11 mouse cellular contexts compared by ENCODE assay signal in genomic region chr5:44713181-44713789, GRCm38 (mm10).
DNase-seq lines count a peak whose midpoint lies in the region; ATAC-seq and TF ChIP-seq lines count a peak whose summit lies in the region.
"Had no signal": no experiment of that assay in that cellular context is flagged by ENCODE, and none has a peak within 500 bp of the region (broad histone marks: within the 10 kb centered on the region; RNA-seq: fewer than 3 reads in every experiment).

No protein-coding gene starts in this region.

- H3K36me3 ChIP-seq in embryonic facial prominence, embryonic 11.5 days (replicated peaks; ENCODE audit: control insufficient read depth, insufficient read depth, low read depth, low read length) = no peaks in the 10 kb centered on the region
- H3K36me3 ChIP-seq in forebrain, embryonic 11.5 days (ENCODE audit: control insufficient read depth, insufficient read depth, low read length) = no peaks in the 10 kb centered on the region
- no peaks in the 10 kb centered on the region for H3K36me3 ChIP-seq in hindbrain, postnatal 0 days (ENCODE audit: insufficient read depth, low read length)
- no peaks in the 10 kb centered on the region for H3K36me3 ChIP-seq in neural tube, embryonic 12.5 days
- H3K36me3 ChIP-seq in kidney, embryonic 15.5 days = no peaks in the 10 kb centered on the region
- H3K36me3 ChIP-seq: heart, embryonic 15.5 days had no signal

- no peaks in the 10 kb centered on the region for H3K4me1 ChIP-seq in embryonic facial prominence, embryonic 11.5 days (ENCODE audit: control insufficient read depth, insufficient read depth, low read length)
- peaks cover 7% of the 10 kb centered on the region; the same call in 1 of the 2 replicates for H3K4me1 ChIP-seq in forebrain, embryonic 11.5 days (replicated peaks; ENCODE audit: control insufficient read depth, insufficient read depth, low read length)
- peaks cover 5% of the 10 kb centered on the region; the same call in 1 of the 2 replicates for H3K4me1 ChIP-seq in hindbrain, postnatal 0 days (ENCODE audit: insufficient read depth, low read length)
- H3K4me1 ChIP-seq in neural tube, embryonic 12.5 days = no peaks in the 10 kb centered on the region; the same call in 1 of the 2 replicates
- H3K4me1 ChIP-seq in kidney, embryonic 15.5 days = 0 out of 2 replicates have a peak, but pooled peaks cover 6% of the 10 kb centered on the region
- H3K4me1 ChIP-seq: heart, embryonic 15.5 days had no signal

- TF ChIP-seq CTCF in hindbrain, postnatal 0 days (IDR thresholded peaks at IDR 0.05; ENCODE audit: low read depth) = no peak

- H3K9ac ChIP-seq in embryonic facial prominence, embryonic 11.5 days (replicated peaks; ENCODE audit: low read length) = no peak overlapping the region
- H3K9ac ChIP-seq in forebrain, embryonic 11.5 days (ENCODE audit: low read length) = no peak overlapping the region
- H3K9ac ChIP-seq in hindbrain, postnatal 0 days (replicated peaks; ENCODE audit: low read length) = no peak overlapping the region
- no peak overlapping the region for H3K9ac ChIP-seq in neural tube, embryonic 12.5 days
- H3K9ac ChIP-seq in kidney, embryonic 15.5 days = no peak overlapping the region
- H3K9ac ChIP-seq: heart, embryonic 15.5 days had no signal

- ATAC-seq in embryonic facial prominence, embryonic 11.5 days (replicated peaks; ENCODE audit: insufficient number of reproducible peaks, low FRiP score, low TSS enrichment, low read depth) = peak; percentile 56
- peak; percentile 76 for ATAC-seq in forebrain, embryonic 11.5 days (replicated peaks; ENCODE audit: low FRiP score)
- ATAC-seq in hindbrain, postnatal 0 days = peak; percentile 59; the same call in 1 of the 2 replicates
- ATAC-seq in neural tube, embryonic 12.5 days (ENCODE audit: low FRiP score, low read depth) = peak; percentile 70
- ATAC-seq in kidney, embryonic 15.5 days (replicated peaks; ENCODE audit: low FRiP score) = no peak

- peak overlapping the region; percentile 22; the same call in 1 of the 2 replicates for H3K27ac ChIP-seq in embryonic facial prominence, embryonic 11.5 days (replicated peaks; ENCODE audit: low read depth, low read length)
- H3K27ac ChIP-seq in forebrain, embryonic 11.5 days (ENCODE audit: low read depth, low read length) = peak overlapping the region; percentile 67; the same call in 1 of the 2 replicates
- H3K27ac ChIP-seq in hindbrain, postnatal 0 days = no peak overlapping the region
- peak overlapping the region; percentile 57; the same call in 1 of the 2 replicates for H3K27ac ChIP-seq in neural tube, embryonic 12.5 days
- no peak overlapping the region for H3K27ac ChIP-seq in kidney, embryonic 15.5 days
- H3K27ac ChIP-seq: heart, embryonic 15.5 days; left cerebral cortex, adult 2 months had no signal

- H3K27me3 ChIP-seq in embryonic facial prominence, embryonic 11.5 days (ENCODE audit: control insufficient read depth, insufficient read depth, low read length) = no peaks in the 10 kb centered on the region
- no peaks in the 10 kb centered on the region for H3K27me3 ChIP-seq in forebrain, embryonic 11.5 days (ENCODE audit: control insufficient read depth, insufficient read depth, low read length)
- H3K27me3 ChIP-seq in hindbrain, postnatal 0 days (ENCODE audit: insufficient read depth, low read length) = no peaks in the 10 kb centered on the region
- H3K27me3 ChIP-seq in neural tube, embryonic 12.5 days (replicated peaks) = no peaks in the 10 kb centered on the region
- no peaks in the 10 kb centered on the region for H3K27me3 ChIP-seq in kidney, embryonic 15.5 days
- H3K27me3 ChIP-seq: heart, embryonic 15.5 days had no signal

- H3K4me3 ChIP-seq in embryonic facial prominence, embryonic 11.5 days (ENCODE audit: low read depth, low read length) = no peak overlapping the region
- H3K4me3 ChIP-seq in forebrain, embryonic 11.5 days (ENCODE audit: low read depth, low read length) = no peak overlapping the region
- H3K4me3 ChIP-seq in hindbrain, postnatal 0 days (ENCODE audit: low read length) = no peak overlapping the region
- no peak overlapping the region for H3K4me3 ChIP-seq in neural tube, embryonic 12.5 days
- no peak overlapping the region for H3K4me3 ChIP-seq in kidney, embryonic 15.5 days (replicated peaks)
- H3K4me3 ChIP-seq: heart, embryonic 15.5 days; left cerebral cortex, adult 2 months had no signal

- H3K4me2 ChIP-seq in embryonic facial prominence, embryonic 11.5 days (ENCODE audit: low read depth, low read length) = no peak overlapping the region
- H3K4me2 ChIP-seq in forebrain, embryonic 11.5 days (ENCODE audit: low read depth, low read length, severe bottlenecking) = no peak overlapping the region
- no peak overlapping the region for H3K4me2 ChIP-seq in hindbrain, postnatal 0 days (ENCODE audit: low read depth, low read length)
- H3K4me2 ChIP-seq in neural tube, embryonic 12.5 days (replicated peaks) = 0 out of 2 replicates have a peak overlapping the region, but pooled peaks have one; percentile 9
- no peak overlapping the region for H3K4me2 ChIP-seq in kidney, embryonic 15.5 days
- H3K4me2 ChIP-seq: heart, embryonic 15.5 days had no signal

- DNase-seq in embryonic facial prominence, embryonic 11.5 days (ENCODE audit: low spot score) = no peak
- peak; percentile 58 for DNase-seq in forebrain, embryonic 11.5 days (ENCODE audit: low spot score)
- peak; percentile 45 for DNase-seq in hindbrain, postnatal 0 days (ENCODE audit: low spot score)
- DNase-seq in cerebellum, adult 9-10 months = no peak
- no peak for DNase-seq in layer of hippocampus, adult 18-20 months (ENCODE audit: low spot score in 2 of 2)
- DNase-seq: cerebellum, postnatal 14 days; kidney, adult 9 months had no signal

- H3K9me3 ChIP-seq in embryonic facial prominence, embryonic 11.5 days (replicated peaks; ENCODE audit: control insufficient read depth, low read length) = no peaks in the 10 kb centered on the region
- H3K9me3 ChIP-seq in forebrain, embryonic 11.5 days (ENCODE audit: control insufficient read depth, low read length) = no peaks in the 10 kb centered on the region
- H3K9me3 ChIP-seq in hindbrain, postnatal 0 days (ENCODE audit: low read length) = no peaks in the 10 kb centered on the region
- no peaks in the 10 kb centered on the region for H3K9me3 ChIP-seq in neural tube, embryonic 12.5 days
- no peaks in the 10 kb centered on the region for H3K9me3 ChIP-seq in kidney, embryonic 15.5 days (replicated peaks)
- H3K9me3 ChIP-seq: heart, embryonic 15.5 days had no signal

- 23% methylated on average over 5 of the region's 5 CpGs for WGBS in embryonic facial prominence, embryonic 11.5 days
- 7% methylated on average over 5 of the region's 5 CpGs for WGBS in forebrain, embryonic 11.5 days
- WGBS in hindbrain, postnatal 0 days = 13% methylated on average over 5 of the region's 5 CpGs
- WGBS in neural tube, embryonic 12.5 days = 9% methylated on average over 5 of the region's 5 CpGs
- 40% methylated on average over 5 of the region's 5 CpGs for WGBS in kidney, embryonic 15.5 days

Comparison
In these comparisons a context has a peak if more than half of its experiments do, and no peak if none do; other contexts are left out.
1. DNase-seq: peak in forebrain, embryonic 11.5 days (single experiment) and hindbrain, postnatal 0 days (single experiment); none in embryonic facial prominence, embryonic 11.5 days (single experiment), cerebellum, adult 9-10 months (single experiment) and layer of hippocampus, adult 18-20 months (0 of 2).
2. H3K27ac ChIP-seq: peak in embryonic facial prominence, embryonic 11.5 days (single experiment), forebrain, embryonic 11.5 days (single experiment) and neural tube, embryonic 12.5 days (single experiment); none in hindbrain, postnatal 0 days (single experiment) and kidney, embryonic 15.5 days (single experiment).